Mouse (Mus musculus) stomach, embryonic 14.5 days (tissue): Measurements from ENCODE around the gene Opa1. TPM values are rescaled to one million over a fixed set of nuclear protein-coding genes. Genes with fewer than 3 reads are reported as not detected.

Experiments used
- ATAC-seq: fragments of 200-750 bp; cut with Nextera tagmentation; 2 replicates; pipeline ENCODE4 v1.8.0; 2017; ENCODE audit warnings: low read depth, moderate TSS enrichment; ENCODE audit not compliant: insufficient number of reproducible peaks, insufficient read depth, low FRiP score
- H3K27ac ChIP-seq: fragments of 300-500 bp; sonication (generic); 2 replicates; pipeline ENCODE4 v1.5.1; 2014; ENCODE audit warnings: mild to moderate bottlenecking, low read length, moderate library complexity, mixed read lengths
- H3K27me3 ChIP-seq: fragments of 300-500 bp; sonication (generic); 2 replicates; pipeline ENCODE4 v1.6.1; 2014; ENCODE audit warnings: low read length, control low read depth, mixed read lengths; ENCODE audit not compliant: control insufficient read depth, insufficient read depth
- H3K36me3 ChIP-seq: fragments of 300-500 bp; sonication (generic); 2 replicates; pipeline ENCODE4 v1.6.1; 2014; ENCODE audit warnings: mild to moderate bottlenecking, control low read depth, low read length, moderate library complexity, mixed read lengths; ENCODE audit not compliant: control insufficient read depth, insufficient read depth
- H3K4me1 ChIP-seq: fragments of 300-500 bp; sonication (generic); 2 replicates; pipeline ENCODE4 v1.6.1; 2014; ENCODE audit warnings: low read length, control low read depth, mixed read lengths; ENCODE audit not compliant: control insufficient read depth, insufficient read depth
- H3K4me2 ChIP-seq: fragments of 300-500 bp; sonication (generic); replicated peaks from 2 replicates; pipeline ENCODE4 v1.6.1; 2014; ENCODE audit warnings: low read depth, low read length, control low read depth
- H3K4me3 ChIP-seq: fragments of 300-500 bp; sonication (generic); 2 replicates; pipeline ENCODE4 v1.5.1; 2014; ENCODE audit warnings: low read depth, low read length, control low read depth
- H3K9ac ChIP-seq: fragments of 300-500 bp; sonication (generic); replicated peaks from 2 replicates; pipeline ENCODE4 v1.6.1; 2014; ENCODE audit warnings: low read depth, mild to moderate bottlenecking, control low read depth, low read length, moderate library complexity, mixed read lengths
- H3K9me3 ChIP-seq: fragments of 300-500 bp; sonication (generic); 2 replicates; pipeline ENCODE4 v1.6.1; 2016; ENCODE audit warnings: low read depth, low read length, control low read depth; ENCODE audit not compliant: control insufficient read depth
- WGBS: fragments of 180-500 bp; shearing (Covaris S2); extraction: QIAGEN DNeasy Blood & Tissue Kit; methylation state at CpG from one replicate; pipeline ENCODE4 v1.1.7; 2014; 5-methylcytosine and 5-hydroxymethylcytosine counted together
- polyA plus RNA-seq: library from polyadenylated mRNA; unstranded; fragments of >200 nt; fragmentation: Nextera tagmentation; extraction: Ambion mirVana; gene quantifications from 2 replicates; pipeline ENCODE4 v1.2.1, GENCODE M21; 2014

The Opa1 gene
- 39.8 and 40.4 TPM in 2 replicates for polyA plus RNA-seq

- Histone ChIP-seq H3K4me2 (peak within 1 kb of the TSS; percentile 91), H3K36me3 (no peaks in the 10 kb centered on the region), H3K9ac (peak within 1 kb of the TSS; percentile 91), H3K27me3 (no peaks in the 10 kb centered on the region), H3K4me1 (0 out of 2 replicates have a peak, but pooled peaks cover 6% of the 10 kb centered on the region), H3K9me3 (no peaks in the 10 kb centered on the region), H3K27ac (no peak within 1 kb of the TSS), H3K4me3 (peak within 1 kb of the TSS; percentile 97)
- ATAC-seq: peak; percentile 99
- WGBS: under 1% methylated on average over 39 of the region's 39 CpGs
Observed at GRCm38 (mm10) chr16:29579167-29579786, at the start of gene Opa1. TSS of gene Opa1 (plus strand) at chr16:29579334.

DNA sequence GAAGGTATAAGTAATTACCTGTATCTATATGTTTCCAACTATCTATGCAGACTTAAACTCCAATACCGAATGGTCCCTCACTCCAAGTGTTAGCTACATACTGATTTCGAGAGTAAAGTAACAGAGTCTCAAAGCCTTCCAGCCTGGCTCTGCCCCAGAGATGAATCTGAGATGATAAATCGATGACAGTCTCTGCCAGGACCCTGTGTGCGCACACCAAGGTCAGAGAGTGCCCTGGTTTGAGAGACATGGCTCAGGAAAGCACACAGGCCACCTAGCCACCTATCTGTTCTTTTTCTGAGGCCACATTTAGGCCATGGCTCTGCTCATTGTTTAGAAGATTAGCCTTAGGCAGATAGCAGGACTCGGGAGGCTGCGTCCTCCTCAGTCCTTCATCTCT is 45.5 kb upstream of the Opa1 start:
- WGBS: 75% methylated on average over 6 of the region's 6 CpGs
- ATAC-seq: no peak

DNA sequence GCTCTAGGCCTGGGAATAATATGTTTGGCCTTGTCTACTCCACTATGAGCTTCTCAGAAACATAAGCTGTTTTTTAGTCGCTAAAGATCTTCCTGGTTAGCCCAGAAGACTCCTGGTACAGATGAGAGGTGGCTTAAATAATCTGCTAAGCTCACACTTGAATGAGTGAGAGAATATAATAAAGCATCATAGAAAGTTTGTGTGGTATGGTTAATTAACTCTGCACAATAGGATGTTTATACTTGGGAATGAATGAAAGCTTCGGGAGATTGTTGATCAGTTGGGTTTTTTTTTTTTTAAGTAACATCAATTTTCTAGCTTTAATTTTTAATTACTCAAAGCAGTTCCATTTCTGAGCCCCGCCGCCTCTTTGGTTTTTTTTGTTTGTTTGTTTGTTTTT is 43.3 kb upstream of the Opa1 start:
- no peak overlapping the region for H3K4me3 ChIP-seq
- H3K9ac ChIP-seq: no peak overlapping the region
- 84% methylated on average over 4 of the region's 4 CpGs for WGBS
- H3K27ac ChIP-seq: no peak overlapping the region
- no peaks in the 10 kb centered on the region for H3K4me1 ChIP-seq
- no peaks in the 10 kb centered on the region for H3K36me3 ChIP-seq
- no peak for ATAC-seq
- no peak overlapping the region for H3K4me2 ChIP-seq
- no peaks in the 10 kb centered on the region for H3K27me3 ChIP-seq
- no peaks in the 10 kb centered on the region for H3K9me3 ChIP-seq

More for the DNA sequence above, 45.5 kb upstream of the Opa1 start:
- Histone ChIP-seq H3K27me3 (no peaks in the 10 kb centered on the region), H3K4me3 (no peak overlapping the region), H3K9me3 (no peaks in the 10 kb centered on the region), H3K4me1 (no peaks in the 10 kb centered on the region), H3K9ac (no peak overlapping the region), H3K27ac (no peak overlapping the region), H3K36me3 (no peaks in the 10 kb centered on the region), H3K4me2 (no peak overlapping the region)

GRCm38 (mm10) chr16:29536411-29537204 is 42.5 kb upstream of the Opa1 start:
- ATAC-seq: no peak
- H3K27me3 ChIP-seq: no peaks in the 10 kb centered on the region
- WGBS: 75% methylated on average over 15 of the region's 15 CpGs
- no peak overlapping the region for H3K4me2 ChIP-seq
- H3K9ac ChIP-seq: no peak overlapping the region
- no peaks in the 10 kb centered on the region for H3K9me3 ChIP-seq
- no peak overlapping the region for H3K4me3 ChIP-seq
- H3K4me1 ChIP-seq: no peaks in the 10 kb centered on the region
- no peak overlapping the region for H3K27ac ChIP-seq
- H3K36me3 ChIP-seq: no peaks in the 10 kb centered on the region

DNA sequence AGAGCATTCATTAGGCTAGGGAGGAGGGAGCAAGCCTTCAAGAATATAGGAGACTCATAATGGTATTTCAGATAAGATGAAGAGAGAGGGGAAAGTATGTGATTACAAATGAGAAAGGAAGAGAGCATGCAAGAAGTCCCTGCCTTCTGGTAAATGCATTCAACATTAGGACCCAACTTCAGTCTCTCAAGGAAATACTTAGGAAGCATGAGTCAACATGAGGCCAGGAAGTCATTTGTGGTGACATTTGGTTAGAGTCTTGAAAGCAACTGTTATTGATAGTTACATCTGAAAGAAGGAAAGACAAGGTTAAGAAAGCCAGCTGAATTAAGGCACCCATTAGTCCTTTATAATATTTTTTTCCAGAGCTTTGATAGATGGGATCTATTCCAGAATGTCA is 39.2 kb upstream of the Opa1 start:
- no peak overlapping the region for H3K4me3 ChIP-seq
- H3K4me1 ChIP-seq: no peaks in the 10 kb centered on the region
- no peaks in the 10 kb centered on the region for H3K36me3 ChIP-seq
- no peak overlapping the region for H3K9ac ChIP-seq
- H3K4me2 ChIP-seq: no peak overlapping the region
- ATAC-seq: no peak
- no peak overlapping the region for H3K27ac ChIP-seq
- no peaks in the 10 kb centered on the region for H3K27me3 ChIP-seq
- no peaks in the 10 kb centered on the region for H3K9me3 ChIP-seq

GRCm38 (mm10) chr16:29541261-29541683 is 37.9 kb upstream of the Opa1 start:
- Histone ChIP-seq H3K4me1 (no peaks in the 10 kb centered on the region), H3K36me3 (no peaks in the 10 kb centered on the region), H3K9ac (no peak overlapping the region), H3K4me2 (peak overlapping the region; percentile 26), H3K9me3 (no peaks in the 10 kb centered on the region), H3K27ac (no peak overlapping the region), H3K4me3 (no peak overlapping the region), H3K27me3 (no peaks in the 10 kb centered on the region)
- no peak for ATAC-seq
- WGBS: 55% methylated on average over 11 of the region's 11 CpGs

GRCm38 (mm10) chr16:29544829-29545228 is 34.3 kb upstream of the Opa1 start, which contains the start of gene Atp13a4:
TSS of gene Atp13a4 (minus strand) at chr16:29544864.
- Histone ChIP-seq H3K27me3 (no peaks in the 10 kb centered on the region), H3K9me3 (no peaks in the 10 kb centered on the region), H3K4me3 (no peak within 1 kb of the TSS), H3K4me2 (no peak within 1 kb of the TSS), H3K27ac (no peak within 1 kb of the TSS), H3K36me3 (no peaks in the 10 kb centered on the region), H3K9ac (no peak within 1 kb of the TSS), H3K4me1 (no peaks in the 10 kb centered on the region)
- ATAC-seq: no peak
- WGBS: 78% methylated on average over 11 of the region's 11 CpGs

GRCm38 (mm10) chr16:29559667-29560066 is 19.5 kb upstream of the Opa1 start:
- H3K4me1 ChIP-seq: no peaks in the 10 kb centered on the region
- H3K27me3 ChIP-seq: no peaks in the 10 kb centered on the region
- no peak overlapping the region for H3K4me3 ChIP-seq
- ATAC-seq: no peak
- H3K27ac ChIP-seq: no peak overlapping the region
- no peaks in the 10 kb centered on the region for H3K9me3 ChIP-seq
- no peaks in the 10 kb centered on the region for H3K36me3 ChIP-seq
- no peak overlapping the region for H3K4me2 ChIP-seq
- WGBS: 76% methylated on average over 5 of the region's 5 CpGs
- H3K9ac ChIP-seq: no peak overlapping the region
